Mouse (Mus musculus) left cerebral cortex, adult 6 months (tissue): ENCODE measurements around the gene Msx2. TPM values are rescaled to one million over a fixed set of nuclear protein-coding genes. Genes with fewer than 3 reads are reported as not detected.

Experiments used
- long read RNA-seq, 2 experiments: library from polyadenylated mRNA; unstranded; transcript quantifications; one replicate each; pipeline ENCODE4 v2.0.0; 2019 to 2020
- polyA plus RNA-seq: library from polyadenylated mRNA; unstranded; fragments of <200 nt; fragmentation: Nextera tagmentation; gene quantifications from 2 replicates; pipeline ENCODE4 v1.2.3, GENCODE M21; 2021

Msx2 gene
- polyA plus RNA-seq = 0.21 and 0.73 TPM in 2 replicates
- long read RNA-seq, experiment 1, partial matches to known transcripts = 0 of 1 reads
- long read RNA-seq, experiment 1, other reads (novel, unspliced or antisense) = 0 of 1 reads
- long read RNA-seq, experiment 2, partial matches to known transcripts = 0 of 2 reads
- long read RNA-seq, experiment 2, other reads (novel, unspliced or antisense) = 0 of 2 reads

DNA sequence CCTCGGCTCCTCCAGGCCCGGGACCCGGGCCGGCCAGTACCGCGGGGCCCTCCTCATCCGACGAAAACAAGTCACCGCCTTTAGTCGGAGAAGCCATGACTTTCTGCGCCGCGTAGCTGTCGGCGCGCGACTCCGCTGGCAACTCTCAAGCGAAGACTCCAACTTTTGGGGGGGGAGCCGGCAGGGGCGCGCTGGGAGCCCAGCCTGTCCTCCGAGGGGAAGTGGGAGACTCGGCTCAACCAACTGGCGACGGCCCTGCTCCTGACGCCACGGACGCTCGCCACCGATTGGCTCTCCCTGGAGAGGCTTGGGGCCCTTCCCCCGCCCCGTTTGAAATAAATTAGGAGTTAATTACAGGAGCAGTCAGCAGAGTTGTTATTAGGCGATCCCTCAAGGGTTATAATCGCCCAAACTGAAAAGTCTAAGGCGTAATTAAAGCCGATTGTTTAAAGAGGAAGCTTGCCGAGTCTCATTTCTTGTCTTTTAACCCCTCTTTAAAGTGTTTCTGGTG lies at the start of gene Msx2:
Msx2 (minus strand) TSS at position 461 of the 511 bp plus-strand sequence.

Other genes with a start within 250 kb of the Msx2 start
- 0.42 and 0.60 TPM in 2 replicates for gene Ror2, start 186.9 kb downstream of the Msx2 start, polyA plus RNA-seq
- 19.3 and 20.9 TPM in 2 replicates for gene Sptlc1, start 95.7 kb downstream of the Msx2 start, polyA plus RNA-seq